Mouse (Mus musculus): ENCODE results near the gene Mllt10.

Mllt10 gene

DNA sequence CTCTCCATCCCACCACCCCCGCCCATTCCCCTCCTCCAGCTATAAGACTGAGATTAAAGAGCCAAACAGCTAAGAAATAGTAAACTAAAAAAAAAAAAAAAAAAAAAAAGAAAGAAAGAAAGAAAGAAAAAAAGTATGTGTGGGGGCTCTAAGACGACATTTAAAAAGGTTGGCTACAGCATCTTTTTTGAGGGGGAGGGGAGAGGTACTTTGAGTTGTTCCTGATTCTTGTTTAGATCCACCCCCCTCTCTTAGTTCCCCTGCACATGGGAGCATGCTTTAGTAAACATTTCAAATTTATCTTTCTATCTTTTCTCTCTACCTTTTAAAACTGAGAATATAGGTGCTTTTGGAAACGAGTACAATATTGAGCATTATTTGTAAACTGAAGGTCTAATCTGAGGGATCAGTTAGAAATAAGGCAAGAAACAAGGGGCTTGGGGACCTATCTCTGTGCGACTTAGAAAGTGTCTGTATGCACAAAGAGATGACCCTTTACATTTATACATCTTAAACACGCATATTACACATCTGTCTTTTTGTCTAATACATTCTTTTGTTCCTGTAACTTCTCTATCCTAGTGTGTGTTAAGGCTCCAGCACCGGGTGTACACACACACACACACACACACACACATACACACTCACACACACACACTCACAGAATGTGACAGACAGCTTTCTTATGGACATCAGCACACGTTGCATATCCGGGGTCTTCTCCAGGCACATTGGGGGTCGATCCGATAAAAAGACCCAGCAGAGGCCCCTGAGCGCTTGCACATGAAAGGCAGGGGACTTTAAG lies 3.8 kb upstream of the Mllt10 start:
- DNase-seq (ENCODE audit: low spot score in 2 of 2) = no peak

DNA sequence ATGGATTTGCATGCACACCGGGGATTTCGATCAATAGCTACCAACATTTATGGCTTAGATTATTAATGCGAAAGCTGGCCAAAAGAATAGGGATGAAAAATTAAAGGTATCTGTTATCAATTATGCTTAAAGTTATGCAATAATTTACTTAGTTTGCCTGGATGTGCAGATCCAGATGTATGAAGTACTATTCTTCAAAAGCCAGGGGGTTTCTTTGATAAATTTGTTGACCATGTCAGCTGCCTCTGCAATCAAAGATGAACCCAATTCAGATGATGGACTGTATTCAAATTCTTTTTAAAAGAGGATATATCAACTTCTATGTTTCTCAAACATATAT lies 3.2 kb upstream of the Mllt10 start:
- DNase-seq (ENCODE audit: low spot score in 2 of 2) = no peak

DNA sequence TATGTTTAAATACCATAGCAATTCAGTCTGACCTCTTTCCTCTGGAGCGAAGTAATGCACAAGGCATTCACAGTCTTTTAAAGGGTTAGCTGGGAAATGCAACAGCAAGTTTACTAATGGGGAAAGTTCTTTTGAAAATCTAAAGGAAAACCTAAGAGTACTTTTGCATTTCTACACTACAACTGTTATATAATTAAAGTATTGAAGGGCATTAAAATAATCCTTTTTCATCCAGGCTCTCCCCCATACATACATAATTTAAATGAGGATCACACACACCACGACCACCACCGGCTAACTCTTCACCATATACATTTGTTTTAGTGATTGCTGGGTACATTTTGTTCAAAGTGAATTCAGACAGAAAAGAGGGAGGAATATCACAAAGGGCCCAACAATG lies 2.5 kb upstream of the Mllt10 start:
- DNase-seq (ENCODE audit: low spot score in 2 of 2) = no peak

DNA sequence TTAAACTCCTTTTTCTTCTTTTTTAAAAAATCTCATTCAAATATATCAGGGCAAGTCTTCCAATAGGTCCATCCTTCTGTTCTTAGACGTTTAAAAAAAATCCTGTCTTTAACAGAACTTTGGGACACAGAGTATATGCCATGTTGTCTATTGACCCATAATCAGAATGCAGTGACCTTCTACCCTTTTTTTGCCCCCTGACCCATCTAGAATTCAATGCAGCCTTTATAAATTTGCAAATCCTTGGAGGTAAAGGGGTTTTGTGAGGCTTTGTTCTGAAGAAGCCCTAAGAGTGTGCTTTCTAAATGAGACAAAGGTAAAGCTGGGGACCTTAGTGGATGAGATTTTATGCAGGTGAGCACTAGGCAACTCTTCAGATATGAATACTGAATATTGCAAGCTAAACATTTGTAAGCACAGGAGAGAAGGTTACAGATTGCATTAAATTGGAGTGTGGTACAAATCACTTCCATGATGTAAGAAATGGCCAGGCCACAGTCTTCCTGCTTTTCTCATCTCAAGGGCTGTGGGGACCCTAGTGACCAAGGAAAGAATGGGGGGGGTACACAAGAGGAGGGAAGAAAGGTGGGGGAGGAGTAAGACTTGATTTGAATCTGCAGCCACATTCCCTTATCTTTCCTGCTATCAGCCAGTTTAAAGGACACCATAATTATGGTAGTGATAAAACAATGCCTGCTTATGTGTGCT lies 1.6 kb upstream of the Mllt10 start:
- DNase-seq (ENCODE audit: low spot score in 2 of 2) = no peak

DNA sequence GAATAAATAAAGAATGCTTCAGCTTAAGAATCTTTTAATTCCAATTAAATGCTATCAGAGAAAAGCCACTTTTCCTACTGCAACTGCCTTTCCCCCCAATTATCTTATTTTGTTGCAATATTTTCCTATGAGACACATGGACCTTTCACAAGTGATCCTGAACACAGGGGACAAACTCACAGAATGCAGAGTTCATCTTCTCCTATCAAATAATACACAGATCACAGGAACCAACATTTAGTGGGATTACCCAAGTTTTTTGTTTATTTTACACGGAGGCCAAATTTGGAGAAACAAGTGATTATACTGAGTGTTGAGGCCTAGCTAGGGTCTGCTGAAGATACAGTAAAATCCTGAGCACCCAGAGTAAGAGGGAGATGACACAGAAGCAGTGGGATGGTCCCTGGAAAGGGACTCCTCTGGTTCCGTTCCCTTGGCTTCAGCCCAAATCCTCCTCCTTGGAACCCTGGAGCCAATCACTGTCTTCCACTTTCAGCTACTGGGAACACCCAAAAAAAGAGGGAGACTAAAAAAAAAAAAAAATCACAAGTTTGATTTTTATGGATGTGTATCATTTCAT lies 996 bp upstream of the Mllt10 start:
- peak in 1 of 2 experiments; percentile 65 for DNase-seq (ENCODE audit: low spot score in 2 of 2)

DNA sequence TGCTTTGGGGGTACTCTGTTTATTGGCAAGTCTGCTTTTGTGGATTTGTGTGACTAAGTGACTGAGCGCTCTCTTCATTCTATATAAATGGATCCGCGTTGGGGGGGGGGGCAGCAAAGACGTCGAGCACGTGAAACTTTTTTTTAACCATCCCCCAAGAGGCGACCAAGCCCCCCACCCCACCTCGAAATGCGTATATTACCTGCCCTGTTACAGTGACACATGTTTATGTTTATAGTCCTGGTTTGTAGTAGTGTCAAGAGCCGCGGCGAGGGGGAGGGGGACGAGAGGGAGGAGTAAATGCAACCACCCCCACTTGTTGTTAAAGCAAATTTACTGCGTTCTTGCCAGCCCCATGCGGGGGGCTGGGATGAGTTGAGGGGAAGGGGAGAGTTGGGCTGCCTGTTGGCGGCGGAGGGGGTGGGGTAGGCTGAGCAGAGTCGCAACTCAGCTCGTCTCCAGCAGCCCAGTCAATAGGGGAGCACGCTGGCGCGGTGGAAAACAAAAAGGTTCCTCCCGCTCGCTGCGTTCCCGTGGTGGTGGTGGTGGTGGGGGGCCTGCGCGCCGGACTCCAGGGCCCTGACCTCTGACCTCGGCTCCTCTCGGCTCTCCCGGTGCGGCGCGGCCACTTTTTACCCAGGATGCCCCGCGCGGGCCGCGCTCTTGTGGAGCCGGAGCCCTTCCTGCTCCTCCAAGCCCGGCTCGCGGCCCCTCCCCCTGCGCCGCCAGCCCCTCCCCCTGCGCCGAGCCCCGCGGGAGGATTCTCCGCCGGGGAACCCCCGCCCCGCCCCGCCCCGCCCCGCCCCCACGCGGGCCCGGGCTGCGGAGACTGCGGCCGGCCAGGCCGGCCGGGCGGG lies 1.1 kb downstream of the Mllt10 start:
- peak; percentile 81 to 94 for DNase-seq (ENCODE audit: low spot score in 2 of 2)

DNA sequence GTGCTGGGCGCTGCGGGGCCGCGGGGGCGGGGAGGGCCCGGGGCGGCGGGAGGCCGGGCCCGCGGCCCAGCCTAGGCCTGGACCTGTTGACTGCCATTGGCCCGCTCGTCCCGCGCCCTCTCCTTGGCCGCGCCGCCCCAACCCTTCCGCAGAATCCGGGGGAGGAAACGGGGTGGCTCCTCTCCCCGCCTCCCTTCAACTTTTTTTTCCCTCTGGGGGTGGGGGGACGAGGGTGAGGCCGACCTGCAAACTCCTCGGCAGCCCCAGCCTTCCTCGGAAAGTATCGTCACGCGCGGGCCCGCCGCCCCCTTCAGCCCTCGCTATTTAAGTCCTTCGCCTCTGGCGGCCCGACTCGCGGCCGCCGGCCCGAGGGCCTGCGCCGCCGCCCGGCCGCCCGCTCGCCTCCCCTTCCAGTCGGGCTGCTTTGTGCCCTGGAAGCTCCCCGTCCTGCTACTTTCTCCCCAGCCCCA lies 1.8 kb downstream of the Mllt10 start:
- peak; percentile 74 to 85 for DNase-seq (ENCODE audit: low spot score in 2 of 2)

DNA sequence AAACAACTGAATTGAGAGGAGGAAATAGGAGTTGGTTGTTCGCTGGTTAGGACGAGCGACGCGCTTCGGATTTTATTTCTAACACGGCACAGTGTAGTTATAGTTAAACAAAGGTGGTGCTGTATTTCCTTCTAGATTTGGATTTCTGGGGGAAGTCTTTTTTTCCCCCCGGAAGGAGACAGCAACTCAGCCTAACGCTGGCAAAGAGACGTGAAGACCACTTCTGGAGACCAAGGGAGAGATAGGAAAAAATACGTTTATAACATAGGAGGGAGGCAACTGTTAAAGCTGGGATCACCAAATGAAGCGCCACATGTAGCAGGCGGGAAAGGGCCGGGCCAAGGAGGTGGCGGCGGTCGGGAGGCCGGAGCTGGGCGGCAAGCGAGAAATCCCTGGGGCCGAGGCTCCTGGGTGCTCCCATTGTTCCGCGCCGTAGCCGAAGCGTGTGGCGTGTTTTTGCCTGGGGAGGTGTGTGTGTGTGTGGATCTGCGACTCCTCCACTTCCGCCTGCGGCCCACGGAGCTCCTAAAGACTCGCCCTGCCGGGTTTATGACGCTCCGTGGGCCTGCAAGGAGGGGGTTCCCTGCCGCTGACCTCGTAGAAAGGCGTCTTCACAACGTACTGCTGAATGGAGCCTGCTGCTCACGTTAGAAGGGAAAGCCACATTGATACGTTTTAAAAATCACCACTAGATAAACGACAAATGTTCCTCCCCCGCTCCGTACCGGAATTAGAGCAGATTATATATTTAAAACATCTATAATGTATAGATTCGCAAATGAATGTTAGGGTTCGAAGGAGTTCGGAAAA lies 2.5 kb downstream of the Mllt10 start:
- peak in 1 of 2 experiments; percentile 47 for DNase-seq (ENCODE audit: low spot score in 2 of 2)

DNA sequence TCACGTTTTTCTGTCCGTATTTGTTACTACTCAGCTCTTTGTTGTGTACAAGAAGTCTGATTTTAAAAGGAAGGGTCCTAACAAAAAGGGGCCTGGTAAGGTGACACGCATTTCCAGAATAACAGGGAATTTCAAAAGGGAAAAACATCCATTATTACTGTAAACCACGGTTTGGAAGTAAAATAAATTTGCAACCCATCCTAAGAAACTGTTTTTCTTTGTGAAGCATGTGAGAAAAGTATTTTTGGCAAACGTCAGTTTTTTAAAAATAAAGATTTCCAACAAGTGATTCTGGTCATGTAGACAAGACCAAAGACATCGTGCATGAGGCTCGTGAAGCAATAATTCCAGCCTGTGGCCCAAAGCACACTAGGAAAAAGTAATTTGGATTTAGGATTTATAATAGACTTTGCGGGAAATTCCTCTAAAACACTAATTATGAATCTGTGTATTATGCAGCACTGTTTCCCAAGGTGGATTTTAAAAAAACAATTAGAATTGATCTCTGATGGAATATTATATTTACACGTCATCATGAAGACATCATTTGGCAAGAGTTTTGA lies 3.2 kb downstream of the Mllt10 start:
- DNase-seq (ENCODE audit: low spot score in 2 of 2) = no peak

DNA sequence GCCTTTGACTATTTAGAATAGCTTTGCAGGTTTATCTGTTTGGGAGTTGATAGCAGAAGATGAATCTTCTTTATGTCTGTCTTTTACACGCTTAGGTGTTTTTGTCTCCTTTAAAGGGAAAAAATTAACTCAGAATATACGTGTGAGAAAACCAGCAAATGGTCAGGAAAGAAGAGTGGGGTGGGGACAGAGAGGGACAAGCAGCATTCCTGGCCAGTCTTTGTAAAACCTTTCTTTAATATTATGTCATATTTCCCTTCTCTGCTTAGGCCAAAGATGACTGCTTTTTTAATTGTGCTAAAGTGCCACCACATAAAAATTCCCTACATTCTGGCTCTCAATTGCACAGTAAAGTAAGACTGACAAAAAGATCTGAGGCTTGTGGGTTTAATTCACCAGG lies 4.0 kb downstream of the Mllt10 start:
- DNase-seq (ENCODE audit: low spot score in 2 of 2) = no peak

DNA sequence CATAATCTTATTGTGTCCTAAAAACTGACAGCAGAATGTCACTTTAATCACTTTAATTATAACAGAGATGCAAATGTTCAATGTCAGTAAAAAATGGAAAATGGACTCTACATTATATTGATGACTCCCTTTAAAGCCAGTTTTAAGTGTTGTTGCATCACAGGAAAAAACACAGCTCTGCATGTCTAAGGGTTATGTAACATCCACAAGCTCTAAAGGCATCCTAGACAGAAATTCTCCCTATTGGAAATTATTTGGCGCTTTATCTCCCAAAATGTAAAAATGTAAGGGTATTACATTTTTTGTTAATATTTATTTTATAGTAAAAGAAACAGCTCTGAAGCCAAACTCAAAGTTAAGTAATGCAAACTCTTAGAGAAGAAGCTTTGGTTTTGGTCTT lies 4.9 kb downstream of the Mllt10 start:
- no peak for DNase-seq (ENCODE audit: low spot score in 2 of 2)

DNA sequence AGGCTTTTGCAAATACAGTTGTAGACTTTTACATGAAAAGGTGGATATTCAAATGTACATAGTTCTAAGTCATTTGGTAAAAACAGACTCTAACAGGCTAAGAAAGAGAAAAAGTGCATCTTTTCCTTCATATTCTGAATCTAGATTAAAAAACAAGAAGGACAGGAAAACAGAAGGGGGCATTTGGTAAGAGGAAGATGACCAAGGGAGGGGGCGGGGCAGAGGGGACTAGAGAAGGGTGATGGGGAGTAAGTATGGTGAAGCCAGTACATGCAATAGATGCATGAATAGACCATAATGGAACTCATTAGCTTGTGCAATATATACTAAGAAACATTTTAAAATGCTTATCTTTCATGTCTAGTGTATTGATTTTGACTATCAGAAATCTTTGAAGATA lies 5.4 kb downstream of the Mllt10 start:
- no peak for DNase-seq (ENCODE audit: low spot score in 2 of 2)

DNA sequence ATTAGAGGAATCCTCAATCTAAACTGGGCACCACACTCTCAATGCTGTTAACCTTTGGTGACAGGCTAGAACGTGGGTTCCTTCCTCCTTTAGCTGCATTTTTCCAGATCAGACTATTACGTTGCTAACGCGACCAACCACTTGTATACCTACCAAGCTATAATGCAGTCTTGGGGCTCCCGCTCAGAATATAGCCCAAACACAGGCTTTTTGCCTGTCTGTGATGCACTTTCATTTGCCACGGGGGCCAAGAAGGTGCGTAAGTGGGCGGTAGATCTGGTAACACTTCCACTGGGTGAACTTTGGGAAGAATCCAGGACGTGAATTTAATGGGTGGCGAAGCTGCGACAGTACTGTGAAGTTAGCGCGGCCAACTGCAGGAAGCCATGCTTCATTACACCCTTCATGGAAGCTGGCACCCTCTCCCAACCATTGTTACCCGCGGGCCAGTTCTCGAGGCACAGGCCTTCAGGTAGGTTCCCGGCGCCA lies 8.8 kb downstream of the Mllt10 start:
- DNase-seq (ENCODE audit: low spot score in 2 of 2) = peak in 1 of 2 experiments; percentile 34

DNA sequence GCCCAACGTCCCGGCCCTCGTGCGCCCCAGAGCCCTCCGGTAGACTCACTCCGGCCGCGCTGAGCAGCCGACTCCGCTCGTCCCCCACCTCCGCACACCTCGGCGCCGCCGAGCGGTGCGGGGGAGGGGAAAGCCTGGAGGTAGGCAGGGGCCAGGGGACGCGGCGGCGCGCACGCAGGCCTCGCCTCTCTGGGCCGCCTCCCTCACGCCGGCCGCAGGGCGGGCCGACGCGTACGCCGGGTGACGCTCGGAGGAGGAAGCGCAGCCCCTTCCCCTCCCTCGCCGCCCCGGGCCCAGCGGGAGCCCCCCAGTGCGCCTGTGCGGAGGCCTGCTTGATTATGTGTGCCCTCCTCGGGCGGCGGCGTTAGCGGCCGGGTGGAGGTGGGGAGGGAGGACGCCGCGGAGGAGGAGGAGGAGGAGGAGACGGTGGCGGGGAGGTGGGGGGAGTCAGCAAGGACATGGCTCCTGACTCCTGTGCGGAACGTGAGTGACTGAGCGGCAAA lies 9.4 kb downstream of the Mllt10 start:
- peak; percentile 83 to 94 for DNase-seq (ENCODE audit: low spot score in 2 of 2)

DNA sequence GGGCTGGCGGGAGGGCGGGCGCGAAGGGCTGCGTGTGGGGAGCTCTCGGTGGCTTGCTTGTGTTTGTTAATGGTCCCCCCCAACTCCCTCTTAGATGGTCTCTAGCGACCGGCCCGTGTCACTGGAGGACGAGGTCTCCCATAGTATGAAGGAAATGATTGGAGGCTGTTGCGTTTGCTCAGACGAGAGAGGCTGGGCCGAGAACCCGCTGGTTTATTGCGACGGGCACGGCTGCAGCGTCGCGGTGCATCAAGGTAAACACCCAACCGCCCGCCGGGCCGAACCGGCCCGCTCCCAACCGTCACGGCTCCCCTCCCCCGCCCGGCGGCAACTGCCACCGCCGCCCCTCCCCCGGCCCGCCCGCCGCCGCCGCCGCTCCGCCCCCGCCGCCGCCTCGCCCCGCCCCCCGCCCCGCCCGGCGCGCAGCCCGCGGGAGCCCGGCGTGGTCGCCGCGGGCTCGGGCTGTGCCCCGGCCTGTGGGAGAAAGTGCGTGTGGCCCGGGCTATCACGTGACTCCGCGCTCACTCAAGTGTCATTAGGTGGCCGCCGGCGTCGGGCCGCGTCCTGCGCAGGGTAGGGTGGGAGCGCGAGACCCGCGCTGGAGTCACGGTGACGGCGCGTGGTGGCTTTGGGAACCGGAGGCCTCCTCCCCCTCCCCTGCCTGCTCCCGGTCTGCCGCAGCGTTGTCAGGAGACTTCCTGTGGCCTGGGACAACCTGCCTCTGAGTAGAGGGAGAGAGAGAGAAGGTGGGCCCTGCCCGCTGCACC lies 10.1 kb downstream of the Mllt10 start:
- DNase-seq (ENCODE audit: low spot score in 2 of 2) = peak; percentile 44 to 72

DNA sequence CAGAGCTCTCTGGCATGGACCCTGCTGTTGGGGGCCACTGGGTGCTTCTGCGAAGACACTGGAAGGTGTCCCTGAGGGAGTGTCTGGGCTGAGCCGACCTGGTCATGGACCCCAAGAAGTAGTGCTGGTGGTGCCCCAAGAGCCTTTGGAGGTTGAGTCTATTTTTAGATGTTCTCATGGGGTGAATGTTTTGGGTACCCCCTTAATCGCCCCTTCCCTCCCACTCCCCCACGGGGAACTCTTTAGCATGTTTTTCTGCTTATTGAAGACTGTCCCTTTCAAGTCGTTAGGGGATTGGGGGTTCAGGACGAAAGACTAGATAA lies 10.6 kb downstream of the Mllt10 start:
- DNase-seq (ENCODE audit: low spot score in 2 of 2) = no peak

DNA sequence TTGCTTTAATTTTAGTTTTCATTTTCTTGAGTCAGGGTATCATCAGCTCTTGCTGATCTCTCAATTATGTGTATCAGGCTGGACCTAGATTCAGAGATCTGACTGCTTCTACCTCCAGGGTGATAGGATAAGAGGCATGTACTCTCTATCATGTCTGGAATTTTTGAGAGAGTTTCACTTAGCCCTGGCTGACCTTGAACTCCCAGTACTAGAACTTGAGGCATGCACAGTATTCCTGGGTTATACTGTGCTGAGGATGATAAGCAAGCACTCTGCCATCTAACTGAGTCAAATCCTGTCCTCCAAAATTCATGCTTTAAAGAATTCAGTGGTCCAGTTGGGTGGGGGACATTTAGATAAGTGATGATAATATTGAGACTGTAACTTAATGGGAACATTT lies 11.4 kb downstream of the Mllt10 start:
- DNase-seq (ENCODE audit: low spot score in 2 of 2) = no peak

DNA sequence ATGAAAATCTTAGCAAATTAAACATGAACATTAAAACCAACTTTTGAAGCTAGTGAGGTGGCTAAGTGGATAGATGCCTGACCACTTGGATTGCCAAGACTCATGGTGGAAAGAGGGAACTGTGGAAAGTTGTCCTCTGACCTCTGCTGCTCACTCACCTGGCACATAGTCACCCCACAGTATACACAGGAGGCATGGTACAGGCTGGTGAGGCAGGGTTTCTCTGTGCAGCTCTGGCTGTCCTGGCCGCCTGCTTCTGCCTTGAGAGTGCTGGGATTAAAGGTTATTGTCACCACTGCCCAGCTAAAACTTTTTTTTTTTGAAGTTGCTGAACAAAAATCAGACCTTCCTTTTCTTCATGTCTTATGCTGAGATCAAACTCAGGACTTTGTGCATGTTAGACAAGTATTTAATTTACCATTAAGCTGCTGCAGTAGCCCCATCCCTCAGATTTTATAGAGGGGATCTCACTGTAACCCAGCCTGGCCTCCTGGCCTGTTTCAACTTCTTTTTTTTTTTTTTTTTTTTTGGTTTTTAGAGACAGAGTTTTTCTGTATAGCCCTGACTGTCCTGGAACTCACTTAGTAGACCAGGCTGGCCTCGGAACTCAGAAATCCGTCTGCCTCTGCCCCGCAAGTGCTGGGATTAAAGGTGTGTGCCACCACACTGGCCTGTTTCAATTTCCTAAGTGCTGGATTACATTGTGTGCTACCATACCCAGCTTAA lies 13.2 kb downstream of the Mllt10 start:
- DNase-seq (ENCODE audit: low spot score in 2 of 2) = no peak

DNA sequence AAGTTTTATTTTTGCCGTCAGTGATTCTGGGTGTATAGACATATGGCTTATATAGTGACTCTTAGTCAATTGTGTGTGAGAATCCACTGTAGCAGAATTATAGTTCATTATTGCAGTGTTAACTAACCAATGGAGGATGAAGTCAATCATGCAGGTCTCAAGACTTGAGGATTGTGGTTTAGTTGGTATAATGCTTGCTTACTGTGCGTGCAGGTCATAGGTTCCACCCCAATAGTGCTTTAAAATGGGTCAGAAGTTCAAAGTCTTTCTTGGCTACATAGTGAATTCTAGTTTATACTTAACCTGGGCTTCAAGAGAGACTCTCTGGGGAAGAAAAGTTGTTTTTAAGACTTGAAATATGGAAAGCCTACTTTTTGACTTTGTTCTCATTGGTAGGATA lies 16.9 kb downstream of the Mllt10 start:
- DNase-seq (ENCODE audit: low spot score in 2 of 2) = no peak

Data from cerebellum, postnatal 4 days (tissue).